Mouse (Mus musculus) left cerebral cortex, postnatal 4 days (tissue): ENCODE results near the gene Pcca. TPM values are rescaled to one million over a fixed set of nuclear protein-coding genes. Genes with fewer than 3 reads are reported as not detected.

ENCODE experiments used
- DNase-seq: peaks from one replicate; pipeline ENCODE4 v3.0.0-alpha.2; 2022
- intact Hi-C: fragments of 180-260 bp; cut with DNase I; formaldehyde crosslinking; loops from one replicate; pipeline ENCODE4 v1.15.1; 2025
- total RNA-seq, 2 experiments: library from RNA; stranded (reverse); gene quantifications; 2 replicates each; pipeline ENCODE4 v1.2.3; 2021

Pcca gene
- total RNA-seq, 2 experiments from 2014 or later, result 26.1 to 29.5 TPM

DNA sequence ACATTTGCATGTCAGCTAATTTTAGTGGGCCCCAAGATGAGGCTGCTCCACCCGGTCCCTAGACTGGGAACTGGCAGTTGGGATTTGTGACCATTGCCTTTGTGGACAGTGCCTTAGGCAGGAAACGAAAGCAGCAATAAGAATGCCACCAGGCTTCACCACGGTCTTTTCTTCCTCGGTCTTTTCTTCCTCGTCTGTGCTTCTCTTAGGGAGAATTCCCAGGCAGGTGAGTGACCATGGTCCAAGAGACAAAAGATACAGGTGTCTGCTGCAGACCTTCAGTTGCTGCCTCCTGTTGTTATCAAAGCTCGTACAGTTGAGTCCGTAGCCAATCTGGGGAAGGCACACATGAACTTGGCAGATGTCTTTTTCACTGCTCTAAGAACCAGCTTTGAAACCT, 346.2 kb downstream of the Pcca start:
- intact Hi-C loops, result no loop called here
- peak; percentile 26 for DNase-seq

DNA sequence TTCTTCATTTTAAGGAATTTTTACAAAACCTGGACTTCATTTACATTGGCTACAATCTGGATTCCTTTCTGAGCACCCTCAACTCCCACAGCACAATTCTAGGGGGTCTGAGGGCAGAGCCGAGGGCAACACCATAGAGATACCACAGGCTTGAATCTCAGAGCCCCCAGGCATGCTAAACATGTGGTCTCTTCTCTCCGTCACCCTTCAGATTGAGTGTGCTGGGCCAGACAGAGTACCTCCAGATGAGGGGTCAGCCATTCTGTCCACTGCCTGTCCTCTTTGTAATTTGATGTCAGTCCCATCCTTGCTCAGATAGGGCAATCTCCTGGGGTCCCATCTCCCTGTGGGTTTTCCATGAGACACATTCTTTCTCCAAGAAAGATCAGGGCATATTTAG, 347.6 kb downstream of the Pcca start:
- intact Hi-C loops, result no loop called here
- DNase-seq, result no peak

DNA sequence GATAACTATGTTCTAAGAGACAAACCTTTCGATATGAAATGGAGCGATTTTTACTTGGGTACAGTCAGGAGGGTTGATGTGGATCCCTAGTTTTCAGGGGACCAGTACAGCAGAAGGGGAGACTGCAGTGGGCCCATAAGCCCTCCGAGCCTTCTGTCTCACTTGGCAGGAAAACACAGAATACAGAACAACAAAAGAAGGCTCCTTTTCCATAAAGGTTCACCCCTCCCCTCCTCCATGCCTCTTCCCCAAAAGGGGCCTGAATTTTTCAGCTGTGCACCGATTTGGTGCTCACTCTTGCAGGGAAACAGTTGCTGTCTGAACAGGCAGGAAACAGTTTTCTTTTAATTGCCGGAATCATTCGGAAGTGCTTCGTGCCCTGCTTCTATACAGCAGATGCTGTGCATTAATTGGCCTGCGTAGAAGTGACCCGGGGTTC, 348.1 kb downstream of the Pcca start:
- DNase-seq, result peak; percentile 49
- intact Hi-C loops, result no loop called here

DNA sequence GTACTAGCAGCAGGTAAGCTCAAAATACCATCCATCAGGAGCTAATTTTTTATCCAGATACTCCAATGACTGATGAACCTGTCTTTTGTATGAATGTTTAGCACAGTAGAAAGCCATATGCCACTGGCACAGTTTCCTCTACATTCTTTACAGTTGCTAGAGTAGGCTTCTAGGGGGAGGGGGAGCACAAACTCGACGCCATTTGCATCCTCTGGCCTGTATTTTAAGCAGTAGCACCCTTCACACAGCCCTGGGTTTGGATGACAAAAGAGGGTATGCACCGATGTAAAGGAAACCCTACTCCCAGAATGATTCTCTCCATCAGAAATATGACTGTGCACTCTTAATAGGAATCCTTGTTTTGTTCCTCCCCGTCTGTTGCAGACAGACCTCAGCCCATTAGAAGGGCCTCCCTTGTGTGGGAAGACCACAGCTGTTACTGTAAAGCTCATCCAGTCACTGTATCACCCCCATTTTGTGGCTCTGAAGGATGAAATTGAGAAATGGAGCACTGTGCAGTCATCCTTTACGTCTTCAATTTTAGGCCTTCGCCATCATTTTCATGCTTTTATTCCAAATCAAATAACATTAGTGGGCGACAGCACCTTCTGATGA, 348.8 kb downstream of the Pcca start:
- intact Hi-C loops, result no loop called here
- DNase-seq, result no peak

DNA sequence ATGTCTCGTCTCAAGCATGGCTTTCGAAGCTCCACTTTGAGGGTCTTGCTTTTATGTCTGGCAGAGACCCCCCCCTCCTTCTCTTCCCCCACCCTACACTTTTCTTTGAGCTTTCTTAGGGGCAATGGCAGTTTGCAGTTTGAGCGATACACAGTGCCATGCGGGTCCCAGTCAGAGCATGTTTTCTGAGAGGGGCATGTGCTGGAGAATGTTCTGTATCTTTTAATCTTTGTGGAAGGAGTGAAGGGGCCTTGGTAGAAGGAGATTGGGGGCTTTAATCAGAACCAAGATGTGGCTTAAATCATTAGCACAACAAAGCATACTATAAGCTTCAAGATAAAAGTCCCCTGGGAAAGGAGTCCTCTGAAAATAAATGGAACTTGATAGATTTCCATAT, 349.3 kb downstream of the Pcca start:
- intact Hi-C loops, result no loop called here
- DNase-seq, result no peak

- intact Hi-C loops, result no loop called here
- DNase-seq, result peak; percentile 60
Observed at GRCm38 (mm10) chr14:122883821-122884584, 349.9 kb downstream of the Pcca start.

DNA sequence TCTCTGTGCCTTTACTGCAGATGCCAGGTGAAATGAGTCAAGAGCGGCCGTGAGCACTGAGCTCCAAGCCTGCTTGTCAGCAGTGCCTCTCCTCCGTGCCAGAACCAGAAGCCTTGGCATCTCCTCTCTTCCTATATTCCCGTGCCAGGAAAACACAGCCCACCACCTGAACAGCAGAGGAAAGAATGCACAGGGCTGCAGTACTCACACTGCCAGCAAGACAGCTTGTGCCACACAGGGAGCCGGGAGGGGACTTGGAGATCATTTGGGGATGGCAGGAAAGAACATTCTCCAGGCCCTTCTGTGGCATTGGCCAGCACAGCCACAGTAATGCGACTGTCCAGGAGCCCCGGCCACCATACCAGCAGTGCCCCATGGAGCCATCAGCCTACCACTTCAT, 351.8 kb downstream of the Pcca start:
- DNase-seq, result peak; percentile 91
- intact Hi-C loops, result no loop called here

DNA sequence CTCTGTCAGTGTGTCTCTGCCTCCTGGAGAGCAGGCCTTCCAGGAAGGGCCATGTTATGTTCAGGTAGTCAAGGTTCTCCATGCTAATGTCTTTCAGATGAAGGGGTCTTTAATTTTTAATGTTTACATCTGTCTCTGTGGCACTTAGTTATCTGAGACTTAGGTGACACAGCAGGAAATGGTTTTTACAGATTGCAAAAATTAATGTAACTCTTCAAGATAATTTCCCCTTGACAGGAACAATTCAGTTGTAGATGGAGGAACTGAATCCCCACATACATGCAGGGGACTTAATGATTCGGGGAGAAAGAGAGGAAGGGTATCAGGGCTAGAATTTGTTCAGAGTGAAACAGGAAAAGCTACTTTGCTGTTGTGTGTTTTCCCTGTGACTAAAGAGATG, 353.2 kb downstream of the Pcca start:
- intact Hi-C loops, result no loop called here
- DNase-seq, result no peak

DNA sequence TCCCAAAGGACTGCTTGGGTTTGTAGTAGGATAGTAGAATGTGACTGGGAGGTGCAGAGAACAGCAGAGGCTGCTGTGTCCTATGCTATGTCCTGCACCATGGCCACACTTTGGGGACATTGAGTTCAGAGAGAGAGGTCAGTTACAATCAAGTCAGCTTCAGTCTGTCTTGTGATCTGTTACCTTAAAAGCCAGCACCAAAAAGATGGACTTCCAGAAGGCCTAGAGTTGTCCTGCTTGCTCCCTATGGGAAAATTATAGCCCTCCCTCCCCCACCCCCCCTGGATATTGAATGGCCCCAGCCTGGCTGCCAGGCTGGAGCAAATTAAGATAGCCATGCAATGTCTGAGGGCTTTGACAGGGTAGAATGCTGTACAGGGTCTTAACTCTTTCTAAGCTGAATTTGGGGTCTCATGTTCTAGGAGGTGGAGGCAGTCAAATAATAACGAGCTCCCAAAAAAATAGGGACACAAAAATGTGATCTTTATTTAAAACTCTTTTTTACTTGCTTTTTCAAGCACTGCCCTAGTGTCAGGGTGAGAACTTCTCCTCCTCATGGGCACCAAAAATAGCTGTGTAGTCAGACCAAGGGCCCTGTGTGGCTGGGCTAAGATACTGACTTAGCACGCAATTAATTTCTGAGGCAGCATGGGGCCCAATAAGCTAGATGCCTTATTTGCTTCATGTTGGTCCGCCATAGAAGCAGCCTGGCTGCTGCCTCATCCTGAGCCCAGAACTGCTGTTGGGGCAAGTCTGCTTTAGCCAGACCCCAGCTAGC, 353.8 kb downstream of the Pcca start:
- intact Hi-C loops, result no loop called here
- DNase-seq, result no peak

- intact Hi-C loops, result no loop called here
Observed at GRCm38 (mm10) chr14:122888480-122888872, 354.4 kb downstream of the Pcca start.

GRCm38 (mm10) chr14:122891470-122891968, 357.4 kb downstream of the Pcca start:
- intact Hi-C loops, result no loop called here

More at GRCm38 (mm10) chr14:122888480-122888872, 354.4 kb downstream of the Pcca start:
- no peak for DNase-seq

DNA sequence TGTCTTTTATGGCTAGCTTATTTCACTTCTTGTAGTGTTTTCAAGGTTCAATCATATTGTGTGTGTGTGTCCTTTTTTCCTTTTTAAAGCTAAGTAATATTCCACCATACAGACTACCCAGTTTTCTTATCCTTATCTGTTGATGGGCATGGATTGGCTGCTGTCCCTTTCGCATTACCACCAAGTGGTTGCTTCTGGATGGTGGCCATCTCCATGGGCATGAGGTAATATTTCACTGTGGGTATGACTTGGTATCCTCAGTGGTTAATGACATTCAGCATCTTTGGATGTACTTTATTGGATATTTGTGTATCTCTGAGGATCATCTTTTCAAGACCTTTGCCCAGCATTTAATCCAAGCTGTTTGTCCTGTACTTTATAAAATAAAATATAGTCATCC, 362.0 kb downstream of the Pcca start:
- no peak for DNase-seq
- intact Hi-C loops, result no loop called here

More at GRCm38 (mm10) chr14:122891470-122891968, 357.4 kb downstream of the Pcca start:
- DNase-seq, result peak; percentile 35

- intact Hi-C loops, result no loop called here
Observed at GRCm38 (mm10) chr14:122898550-122898949, 364.4 kb downstream of the Pcca start.

GRCm38 (mm10) chr14:122900679-122901078, 366.6 kb downstream of the Pcca start:
- intact Hi-C loops, result no loop called here
- no peak for DNase-seq

More at GRCm38 (mm10) chr14:122898550-122898949, 364.4 kb downstream of the Pcca start:
- no peak for DNase-seq

GRCm38 (mm10) chr14:122901177-122901576, 367.1 kb downstream of the Pcca start:
- no peak for DNase-seq
- intact Hi-C loops, result no loop called here

- no peak for DNase-seq
- intact Hi-C loops, result no loop called here
Observed at GRCm38 (mm10) chr14:122901715-122902114, 367.6 kb downstream of the Pcca start.

DNA sequence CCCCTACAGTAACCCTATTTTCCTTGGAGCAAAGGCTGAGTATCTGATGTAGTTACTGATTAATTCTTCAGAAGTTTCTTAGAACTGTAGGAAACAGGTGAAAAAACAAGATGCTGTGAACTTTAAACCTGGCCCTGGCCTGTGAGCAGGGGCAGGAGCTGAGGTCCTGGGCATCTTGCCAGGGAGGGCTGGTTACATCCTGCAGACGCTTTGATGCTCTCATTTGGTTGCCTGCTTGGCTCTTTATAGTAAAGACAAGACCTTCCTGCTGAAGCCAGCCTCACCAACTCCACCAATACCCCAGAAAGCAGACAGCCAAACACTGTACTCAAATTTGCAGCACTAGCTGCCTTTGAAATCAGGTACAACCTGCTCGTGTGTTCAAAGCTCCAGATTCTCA, 368.0 kb downstream of the Pcca start:
- intact Hi-C loops, result no loop called here
- peak; percentile 63 for DNase-seq

GRCm38 (mm10) chr14:122902884-122903283, 368.8 kb downstream of the Pcca start:
- DNase-seq, result peak; percentile 80
- intact Hi-C loops, result no loop called here

DNA sequence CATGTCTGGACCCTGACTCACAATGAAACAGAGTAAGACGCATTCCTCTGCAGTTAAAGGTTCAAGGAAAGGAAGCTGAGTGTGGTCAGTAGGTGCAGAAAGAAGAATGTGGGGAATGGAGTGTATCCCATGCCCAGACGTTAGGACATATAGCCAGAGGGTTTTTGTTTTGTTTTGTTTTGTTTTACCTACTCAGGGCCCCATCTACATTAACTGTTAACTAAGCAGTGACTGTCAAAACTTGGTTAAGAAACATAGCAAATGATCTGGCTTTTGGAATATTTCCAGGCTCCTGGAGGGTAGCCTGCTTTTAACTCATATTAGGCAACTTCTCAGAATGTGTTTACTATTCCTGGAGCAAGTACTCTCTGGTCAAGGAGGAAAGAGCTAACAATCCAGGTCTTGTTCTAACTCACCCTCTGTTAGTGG, 369.8 kb downstream of the Pcca start:
- intact Hi-C loops, result no loop called here
- DNase-seq, result no peak

DNA sequence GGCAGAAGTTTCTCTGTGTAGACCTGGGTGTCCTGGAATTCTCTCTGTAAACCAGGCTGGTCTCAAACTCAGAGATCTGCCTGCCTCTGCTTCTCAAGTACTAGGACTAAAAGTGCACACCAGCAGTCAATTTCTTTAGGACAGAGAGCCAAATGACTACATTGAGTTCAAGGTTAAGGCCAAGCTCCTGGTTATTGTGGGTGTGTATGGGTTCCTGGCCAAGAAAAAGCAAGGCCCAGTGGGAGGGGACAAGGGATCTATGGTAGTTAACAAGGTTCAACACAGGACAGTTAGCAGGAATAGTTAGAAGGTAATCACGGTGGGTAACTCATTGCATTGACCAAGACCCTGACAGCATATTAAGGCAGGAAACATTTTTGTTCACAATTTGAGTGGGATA, 370.9 kb downstream of the Pcca start:
- DNase-seq, result no peak

DNA sequence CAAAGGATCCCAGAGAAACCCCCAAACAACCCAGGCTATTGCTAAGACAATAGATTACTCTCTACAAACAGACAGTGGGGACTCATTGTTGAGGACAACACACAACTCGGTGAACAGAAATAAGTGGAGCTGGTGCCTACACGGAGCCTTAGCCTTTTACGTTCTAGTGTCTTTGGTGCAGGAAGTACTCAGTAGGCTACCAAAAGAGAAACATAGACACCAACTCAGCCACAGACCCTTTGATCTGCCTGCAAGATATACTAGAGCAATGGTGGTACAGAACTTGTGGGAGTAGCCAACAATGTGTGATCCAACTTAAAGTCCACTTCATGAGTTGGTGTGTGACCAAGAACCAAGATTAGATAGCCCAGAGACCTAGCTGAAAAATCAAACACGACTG, 374.0 kb downstream of the Pcca start:
- no peak for DNase-seq
- intact Hi-C loops, result no loop called here

More for the DNA sequence above, 370.9 kb downstream of the Pcca start:
- intact Hi-C loops, result no loop called here
